Comparison of ENCODE assay signal across 10 mouse cellular contexts in genomic region chr12:79839096-79839941, GRCm38 (mm10).
A peak's percentile ranks its signal among the peaks of the same experiment; 100 is the strongest.
DNase-seq lines count a peak whose midpoint lies in the region; ATAC-seq and TF ChIP-seq lines count a peak whose summit lies in the region.
"Had no signal": no experiment of that assay in that cellular context is flagged by ENCODE, and none has a peak within 500 bp of the region (broad histone marks: within the 10 kb centered on the region; RNA-seq: fewer than 3 reads in every experiment).

No protein-coding gene starts in this region.

- H3K9me3 ChIP-seq in midbrain, embryonic 10.5 days (replicated peaks) = no peaks in the 10 kb centered on the region
- H3K9me3 ChIP-seq in midbrain, postnatal 0 days (ENCODE audit: low read length) = no peaks in the 10 kb centered on the region
- no peaks in the 10 kb centered on the region for H3K9me3 ChIP-seq in limb, embryonic 12.5 days

- H3K4me3 ChIP-seq in midbrain, embryonic 10.5 days = no peak overlapping the region
- no peak overlapping the region for H3K4me3 ChIP-seq in midbrain, postnatal 0 days (ENCODE audit: low read depth, low read length)
- H3K4me3 ChIP-seq in limb, embryonic 12.5 days (replicated peaks) = no peak overlapping the region
- no peak overlapping the region for H3K4me3 ChIP-seq in layer of hippocampus, adult 2 months

- no peak overlapping the region for H3K9ac ChIP-seq in midbrain, postnatal 0 days (replicated peaks; ENCODE audit: low read length, poor library complexity, severe bottlenecking)
- H3K9ac ChIP-seq in limb, embryonic 12.5 days (replicated peaks) = no peak overlapping the region

- no peaks in the 10 kb centered on the region for H3K36me3 ChIP-seq in midbrain, embryonic 10.5 days
- no peaks in the 10 kb centered on the region for H3K36me3 ChIP-seq in midbrain, postnatal 0 days (ENCODE audit: insufficient read depth, low read length)
- H3K36me3 ChIP-seq in limb, embryonic 12.5 days = no peaks in the 10 kb centered on the region
- no peaks in the 10 kb centered on the region for H3K36me3 ChIP-seq in splenic B cell, adult 2 months (ENCODE audit: control insufficient read depth, insufficient read depth, low read length, poor library complexity, severe bottlenecking)

- H3K27me3 ChIP-seq in midbrain, embryonic 10.5 days (ENCODE audit: low read depth, poor library complexity, severe bottlenecking) = no peaks in the 10 kb centered on the region
- no peaks in the 10 kb centered on the region for H3K27me3 ChIP-seq in midbrain, postnatal 0 days (ENCODE audit: insufficient read depth, low read length)
- H3K27me3 ChIP-seq in limb, embryonic 12.5 days = no peaks in the 10 kb centered on the region
- no peaks in the 10 kb centered on the region for H3K27me3 ChIP-seq in splenic B cell, adult 2 months (ENCODE audit: control insufficient read depth, insufficient read depth, low read length, poor library complexity, severe bottlenecking)

- DNase-seq in heart, adult 11 months = peak; percentile 86
- DNase-seq in heart, adult 9 months (ENCODE audit: low spot score in 2 of 2) = no peak
- peak; percentile 53 for DNase-seq in midbrain, embryonic 10.5 days (ENCODE audit: low spot score)
- no peak for DNase-seq in midbrain, postnatal 0 days (ENCODE audit: low spot score)
- peak; percentile 13 for DNase-seq in splenic B cell, adult 2 months (ENCODE audit: low read depth, low spot score)
- no peak for DNase-seq in layer of hippocampus, adult 2 months (ENCODE audit: low spot score in 2 of 2)
- DNase-seq: lung, postnatal 14 days had no signal

- no peak overlapping the region for H3K4me2 ChIP-seq in midbrain, postnatal 0 days (ENCODE audit: low read depth, low read length, poor library complexity, severe bottlenecking)
- no peak overlapping the region for H3K4me2 ChIP-seq in limb, embryonic 12.5 days

- peaks cover 73% of the 10 kb centered on the region for H3K4me1 ChIP-seq in midbrain, embryonic 10.5 days
- H3K4me1 ChIP-seq in midbrain, postnatal 0 days (ENCODE audit: insufficient read depth, low read length) = 0 out of 2 replicates have a peak, but pooled peaks cover 3% of the 10 kb centered on the region
- peaks cover 65% of the 10 kb centered on the region for H3K4me1 ChIP-seq in limb, embryonic 12.5 days (replicated peaks)

- ATAC-seq in midbrain, postnatal 0 days (ENCODE audit: low FRiP score) = no peak
- ATAC-seq in limb, embryonic 12.5 days (ENCODE audit: insufficient number of reproducible peaks, insufficient read depth, low FRiP score, low TSS enrichment, low read depth) = no peak
- ATAC-seq in megakaryocyte, adult 5-6 weeks (ENCODE audit: poor library complexity, severe bottlenecking) = no peak
- ATAC-seq: activated CD4-positive, CD25-positive, alpha-beta regulatory T cell, adult 4 months had no signal

- TF ChIP-seq CTCF in midbrain, postnatal 0 days (IDR thresholded peaks at IDR 0.05) = no peak
- no peak for TF ChIP-seq CTCF in layer of hippocampus, adult 2 months (conservative IDR thresholded peaks at IDR 0.05)

- peak overlapping the region; percentile 87 for H3K27ac ChIP-seq in midbrain, embryonic 10.5 days (replicated peaks)
- no peak overlapping the region for H3K27ac ChIP-seq in midbrain, postnatal 0 days (ENCODE audit: low read depth, low read length)
- peak overlapping the region; percentile 83 for H3K27ac ChIP-seq in limb, embryonic 12.5 days
- H3K27ac ChIP-seq in layer of hippocampus, adult 2 months = no peak overlapping the region

- 19% methylated on average over 12 of the region's 12 CpGs for WGBS in midbrain, embryonic 10.5 days
- WGBS in midbrain, postnatal 0 days = 19% methylated on average over 12 of the region's 12 CpGs
- WGBS in limb, embryonic 12.5 days = 58% methylated on average over 12 of the region's 12 CpGs

Comparison
In these comparisons a context has a peak if more than half of its experiments do, and no peak if none do; other contexts are left out.
1. DNase-seq: peak in heart, adult 11 months (single experiment), midbrain, embryonic 10.5 days (single experiment) and splenic B cell, adult 2 months (single experiment); none in heart, adult 9 months (0 of 2), midbrain, postnatal 0 days (single experiment) and layer of hippocampus, adult 2 months (0 of 2).
2. H3K27ac ChIP-seq: peak in midbrain, embryonic 10.5 days (single experiment) and limb, embryonic 12.5 days (single experiment); none in midbrain, postnatal 0 days (single experiment) and layer of hippocampus, adult 2 months (single experiment).